Mouse (Mus musculus) forebrain, embryonic 11.5 days (tissue): ENCODE results near the gene Gm4881. TPM values are rescaled to one million over a fixed set of nuclear protein-coding genes. Genes with fewer than 3 reads are reported as not detected.

Experiments
- ATAC-seq: fragments of 200-750 bp; cut with Nextera tagmentation; replicated peaks from 2 replicates; pipeline ENCODE4 v1.8.0; 2017; ENCODE audit warnings: moderate TSS enrichment; ENCODE audit not compliant: low FRiP score
- DNase-seq: peaks from one replicate; pipeline ENCODE4 v3.0.0-alpha.2; 2017; ENCODE audit warnings: low spot score
- H3K27ac ChIP-seq: fragments of 300-500 bp; sonication (generic); 2 replicates; pipeline ENCODE4 v1.5.1; 2014; ENCODE audit warnings: low read depth, low read length
- H3K27me3 ChIP-seq: fragments of 300-500 bp; sonication (generic); 2 replicates; pipeline ENCODE4 v1.6.1; 2014; ENCODE audit warnings: mild to moderate bottlenecking, low read length, mixed read lengths; ENCODE audit not compliant: control insufficient read depth, insufficient read depth
- H3K36me3 ChIP-seq: fragments of 300-500 bp; sonication (generic); 2 replicates; pipeline ENCODE4 v1.6.1; 2014; ENCODE audit warnings: mild to moderate bottlenecking, low read length, moderate library complexity, mixed read lengths; ENCODE audit not compliant: control insufficient read depth, insufficient read depth
- H3K4me1 ChIP-seq: fragments of 300-500 bp; sonication (generic); replicated peaks from 2 replicates; pipeline ENCODE4 v1.6.1; 2014; ENCODE audit warnings: low read length, mixed read lengths; ENCODE audit not compliant: control insufficient read depth, insufficient read depth
- H3K4me2 ChIP-seq: fragments of 300-500 bp; sonication (generic); 2 replicates; pipeline ENCODE4 v1.6.1; 2014; ENCODE audit warnings: low read depth, mild to moderate bottlenecking, low read length, moderate library complexity, mixed read lengths; ENCODE audit not compliant: severe bottlenecking
- H3K4me3 ChIP-seq: fragments of 300-500 bp; sonication (generic); 2 replicates; pipeline ENCODE4 v1.5.1; 2014; ENCODE audit warnings: low read depth, low read length
- H3K9ac ChIP-seq: fragments of 300-500 bp; sonication (generic); 2 replicates; pipeline ENCODE4 v1.6.1; 2014; ENCODE audit warnings: low read length
- H3K9me3 ChIP-seq: fragments of 300-500 bp; sonication (generic); 2 replicates; pipeline ENCODE4 v1.6.1; 2016; ENCODE audit warnings: low read length, mixed read lengths; ENCODE audit not compliant: control insufficient read depth
- WGBS: fragments of 180-500 bp; shearing (Covaris S2); extraction: QIAGEN DNeasy Blood & Tissue Kit; methylation state at CpG from one replicate; pipeline ENCODE4 v1.1.7; 2014; 5-methylcytosine and 5-hydroxymethylcytosine counted together
- polyA plus RNA-seq: library from polyadenylated mRNA; unstranded; fragments of >200 nt; fragmentation: Nextera tagmentation; extraction: Ambion mirVana; gene quantifications from 2 replicates; pipeline ENCODE4 v1.2.1, GENCODE M21; 2014

Gene Gm4881
- polyA plus RNA-seq, result 0.32 and 0.55 TPM in 2 replicates

GRCm38 (mm10) chr7:24944257-24944950 is at the start of gene Gm4881:
Gene Gm4881 (minus strand): TSS chr7:24944494.
- H3K4me1 ChIP-seq, result peaks cover 5% of the 10 kb centered on the region; the same call in 1 of the 2 replicates
- no peaks in the 10 kb centered on the region for H3K36me3 ChIP-seq
- peak within 1 kb of the TSS; percentile 32 for H3K4me3 ChIP-seq
- peak within 1 kb of the TSS; percentile 37 for H3K9ac ChIP-seq
- peaks cover 84% of the 10 kb centered on the region for H3K27me3 ChIP-seq
- WGBS, result under 1% methylated on average over 71 of the region's 72 CpGs
- H3K9me3 ChIP-seq, result no peaks in the 10 kb centered on the region
- no peak within 1 kb of the TSS for H3K27ac ChIP-seq
- peak within 1 kb of the TSS; percentile 62 for H3K4me2 ChIP-seq
- no peak for ATAC-seq
- no peak for DNase-seq

- 81% methylated on average over 6 of the region's 6 CpGs for WGBS
- no peaks in the 10 kb centered on the region for H3K36me3 ChIP-seq
Measured at GRCm38 (mm10) chr7:24993081-24993480, 48.8 kb upstream of the Gm4881 start.

GRCm38 (mm10) chr7:24990478-24990877 is 46.2 kb upstream of the Gm4881 start:
- Histone ChIP-seq H3K9ac (no peak overlapping the region), H3K36me3 (no peaks in the 10 kb centered on the region), H3K27me3 (no peaks in the 10 kb centered on the region), H3K4me1 (no peaks in the 10 kb centered on the region), H3K4me3 (no peak overlapping the region), H3K27ac (no peak overlapping the region), H3K4me2 (no peak overlapping the region), H3K9me3 (no peaks in the 10 kb centered on the region)
- no peak for DNase-seq
- no peak for ATAC-seq
- WGBS, result 86% methylated on average over 8 of the region's 8 CpGs

More at GRCm38 (mm10) chr7:24993081-24993480, 48.8 kb upstream of the Gm4881 start:
- no peak overlapping the region for H3K4me3 ChIP-seq
- DNase-seq (no peak), ATAC-seq (no peak)
- H3K4me2 ChIP-seq, result no peak overlapping the region
- H3K27ac ChIP-seq, result no peak overlapping the region
- no peak overlapping the region for H3K9ac ChIP-seq
- H3K27me3 ChIP-seq, result no peaks in the 10 kb centered on the region
- no peaks in the 10 kb centered on the region for H3K4me1 ChIP-seq
- H3K9me3 ChIP-seq, result no peaks in the 10 kb centered on the region

- Histone ChIP-seq H3K4me1 (no peaks in the 10 kb centered on the region), H3K27ac (no peak overlapping the region), H3K27me3 (no peaks in the 10 kb centered on the region), H3K4me2 (no peak overlapping the region), H3K9me3 (no peaks in the 10 kb centered on the region), H3K9ac (no peak overlapping the region), H3K4me3 (no peak overlapping the region), H3K36me3 (no peaks in the 10 kb centered on the region)
- DNase-seq (no peak), ATAC-seq (no peak)
- WGBS, result 88% methylated on average over 14 of the region's 14 CpGs
Measured at GRCm38 (mm10) chr7:24987941-24988340, 43.6 kb upstream of the Gm4881 start.

GRCm38 (mm10) chr7:24985799-24986198 is 41.5 kb upstream of the Gm4881 start:
- Histone ChIP-seq H3K36me3 (no peaks in the 10 kb centered on the region), H3K9ac (no peak overlapping the region), H3K27me3 (no peaks in the 10 kb centered on the region), H3K9me3 (no peaks in the 10 kb centered on the region), H3K4me1 (no peaks in the 10 kb centered on the region), H3K4me3 (no peak overlapping the region), H3K27ac (no peak overlapping the region), H3K4me2 (no peak overlapping the region)
- no peak for DNase-seq
- no peak for ATAC-seq
- 69% methylated on average over 5 of the region's 5 CpGs for WGBS

- WGBS, result 91% methylated on average over 2 of the region's 2 CpGs
- H3K4me2 ChIP-seq, result no peak overlapping the region
- no peak for ATAC-seq
- H3K36me3 ChIP-seq, result no peaks in the 10 kb centered on the region
- DNase-seq, result no peak
- no peak overlapping the region for H3K9ac ChIP-seq
- no peaks in the 10 kb centered on the region for H3K9me3 ChIP-seq
- H3K27ac ChIP-seq, result no peak overlapping the region
- no peak overlapping the region for H3K4me3 ChIP-seq
- no peaks in the 10 kb centered on the region for H3K4me1 ChIP-seq
- no peaks in the 10 kb centered on the region for H3K27me3 ChIP-seq
Measured at GRCm38 (mm10) chr7:24984307-24984706, 40.0 kb upstream of the Gm4881 start.

GRCm38 (mm10) chr7:24983396-24983795 is 39.1 kb upstream of the Gm4881 start:
- no peak for DNase-seq
- no peak overlapping the region for H3K4me2 ChIP-seq
- no peak overlapping the region for H3K27ac ChIP-seq
- no peak overlapping the region for H3K9ac ChIP-seq
- no peaks in the 10 kb centered on the region for H3K9me3 ChIP-seq
- H3K4me3 ChIP-seq, result no peak overlapping the region
- no peaks in the 10 kb centered on the region for H3K27me3 ChIP-seq
- no peak for ATAC-seq
- H3K36me3 ChIP-seq, result no peaks in the 10 kb centered on the region
- WGBS, result 86% methylated on average over 5 of the region's 5 CpGs
- H3K4me1 ChIP-seq, result no peaks in the 10 kb centered on the region

GRCm38 (mm10) chr7:24980439-24980838 is 36.1 kb upstream of the Gm4881 start:
- Histone ChIP-seq H3K9me3 (no peaks in the 10 kb centered on the region), H3K4me1 (no peaks in the 10 kb centered on the region), H3K27ac (no peak overlapping the region), H3K4me3 (no peak overlapping the region), H3K36me3 (no peaks in the 10 kb centered on the region), H3K9ac (no peak overlapping the region), H3K27me3 (no peaks in the 10 kb centered on the region), H3K4me2 (no peak overlapping the region)
- DNase-seq (no peak), ATAC-seq (no peak)
- WGBS, result 84% methylated on average over 7 of the region's 7 CpGs

GRCm38 (mm10) chr7:24978781-24979180 is 34.5 kb upstream of the Gm4881 start:
- H3K27me3 ChIP-seq, result no peaks in the 10 kb centered on the region
- H3K9ac ChIP-seq, result no peak overlapping the region
- WGBS, result 83% methylated on average over 7 of the region's 7 CpGs
- H3K4me3 ChIP-seq, result no peak overlapping the region
- no peak overlapping the region for H3K4me2 ChIP-seq
- no peaks in the 10 kb centered on the region for H3K36me3 ChIP-seq
- H3K27ac ChIP-seq, result no peak overlapping the region
- no peaks in the 10 kb centered on the region for H3K9me3 ChIP-seq
- no peaks in the 10 kb centered on the region for H3K4me1 ChIP-seq
- no peak for ATAC-seq
- no peak for DNase-seq
